Mouse (Mus musculus) embryonic facial prominence, embryonic 11.5 days (tissue): ENCODE measurements around the gene Rev3l. TPM values are rescaled to one million over a fixed set of nuclear protein-coding genes. Genes with fewer than 3 reads are reported as not detected.

Experiments used
- ATAC-seq: fragments of 200-750 bp; cut with Nextera tagmentation; replicated peaks from 2 replicates; pipeline ENCODE4 v1.8.0; 2017; ENCODE audit warnings: low read depth; ENCODE audit not compliant: insufficient number of reproducible peaks, low FRiP score, low TSS enrichment
- DNase-seq: peaks from one replicate; pipeline ENCODE4 v3.0.0-alpha.2; 2015; ENCODE audit warnings: low spot score
- H3K27ac ChIP-seq: fragments of 300-500 bp; sonication (generic); replicated peaks from 2 replicates; pipeline ENCODE4 v1.5.1; 2014; ENCODE audit warnings: mild to moderate bottlenecking, low read depth, low read length, control low read depth
- H3K27me3 ChIP-seq: fragments of 300-500 bp; sonication (generic); 2 replicates; pipeline ENCODE4 v1.6.1; 2014; ENCODE audit warnings: mild to moderate bottlenecking, low read length, moderate library complexity, mixed read lengths; ENCODE audit not compliant: control insufficient read depth, insufficient read depth
- H3K36me3 ChIP-seq: fragments of 300-500 bp; sonication (generic); replicated peaks from 2 replicates; pipeline ENCODE4 v1.6.1; 2014; ENCODE audit warnings: low read depth, mild to moderate bottlenecking, low read length, moderate library complexity, mixed read lengths; ENCODE audit not compliant: control insufficient read depth, insufficient read depth
- H3K4me1 ChIP-seq: fragments of 300-500 bp; sonication (generic); 2 replicates; pipeline ENCODE4 v1.6.1; 2014; ENCODE audit warnings: low read length, mixed read lengths; ENCODE audit not compliant: control insufficient read depth, insufficient read depth
- H3K4me2 ChIP-seq: fragments of 300-500 bp; sonication (generic); 2 replicates; pipeline ENCODE4 v1.6.1; 2014; ENCODE audit warnings: low read depth, mild to moderate bottlenecking, control low read depth, low read length, moderate library complexity
- H3K4me3 ChIP-seq: fragments of 300-500 bp; sonication (generic); 2 replicates; pipeline ENCODE4 v1.5.1; 2014; ENCODE audit warnings: low read depth, low read length, control low read depth
- H3K9ac ChIP-seq: fragments of 300-500 bp; sonication (generic); replicated peaks from 2 replicates; pipeline ENCODE4 v1.6.1; 2014; ENCODE audit warnings: mild to moderate bottlenecking, control low read depth, low read length
- H3K9me3 ChIP-seq: fragments of 300-500 bp; sonication (generic); replicated peaks from 2 replicates; pipeline ENCODE4 v1.6.1; 2016; ENCODE audit warnings: mild to moderate bottlenecking, low read length, inconsistent platforms, mixed read lengths; ENCODE audit not compliant: control insufficient read depth
- WGBS: fragments of 180-500 bp; shearing (Covaris S2); extraction: QIAGEN DNeasy Blood & Tissue Kit; methylation state at CpG from one replicate; pipeline ENCODE4 v1.1.7; 2014; 5-methylcytosine and 5-hydroxymethylcytosine counted together
- polyA plus RNA-seq: library from polyadenylated mRNA; unstranded; fragments of >200 nt; fragmentation: Nextera tagmentation; extraction: Ambion mirVana; gene quantifications from 2 replicates; pipeline ENCODE4 v1.2.1, GENCODE M21; 2014

Rev3l gene
- polyA plus RNA-seq, 1 experiment from 2014 or later, result 21.8 TPM

DNA sequence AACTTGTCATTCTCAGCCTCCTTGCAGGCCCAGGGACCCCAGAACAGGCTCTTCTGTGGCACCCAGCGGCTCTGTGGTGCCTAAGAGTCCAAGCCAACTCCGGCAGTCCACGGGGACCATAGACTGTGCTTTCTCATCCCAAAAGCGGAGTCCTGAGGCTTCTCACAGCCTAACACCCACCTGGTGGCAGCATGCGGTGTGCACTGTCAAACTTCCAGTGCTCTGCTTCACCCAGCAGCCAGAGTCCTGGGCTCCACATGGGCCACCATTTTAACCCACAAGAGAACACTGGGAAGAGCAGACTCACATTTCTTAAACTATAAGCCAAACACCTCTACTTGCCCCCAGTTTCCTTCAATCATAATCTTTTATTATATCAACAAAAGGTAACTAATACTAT lies 15.0 kb upstream of the Rev3l start:
- whole genome bisulfite sequencing, result 82% methylated on average over 5 of the region's 5 CpGs
- ATAC-seq (no peak), DNase-seq (no peak)
- Histone ChIP-seq H3K27ac (no peak overlapping the region), H3K36me3 (no peaks in the 10 kb centered on the region), H3K9ac (no peak overlapping the region), H3K4me2 (no peak overlapping the region), H3K4me3 (no peak overlapping the region), H3K9me3 (no peaks in the 10 kb centered on the region), H3K27me3 (no peaks in the 10 kb centered on the region), H3K4me1 (no peaks in the 10 kb centered on the region)

DNA sequence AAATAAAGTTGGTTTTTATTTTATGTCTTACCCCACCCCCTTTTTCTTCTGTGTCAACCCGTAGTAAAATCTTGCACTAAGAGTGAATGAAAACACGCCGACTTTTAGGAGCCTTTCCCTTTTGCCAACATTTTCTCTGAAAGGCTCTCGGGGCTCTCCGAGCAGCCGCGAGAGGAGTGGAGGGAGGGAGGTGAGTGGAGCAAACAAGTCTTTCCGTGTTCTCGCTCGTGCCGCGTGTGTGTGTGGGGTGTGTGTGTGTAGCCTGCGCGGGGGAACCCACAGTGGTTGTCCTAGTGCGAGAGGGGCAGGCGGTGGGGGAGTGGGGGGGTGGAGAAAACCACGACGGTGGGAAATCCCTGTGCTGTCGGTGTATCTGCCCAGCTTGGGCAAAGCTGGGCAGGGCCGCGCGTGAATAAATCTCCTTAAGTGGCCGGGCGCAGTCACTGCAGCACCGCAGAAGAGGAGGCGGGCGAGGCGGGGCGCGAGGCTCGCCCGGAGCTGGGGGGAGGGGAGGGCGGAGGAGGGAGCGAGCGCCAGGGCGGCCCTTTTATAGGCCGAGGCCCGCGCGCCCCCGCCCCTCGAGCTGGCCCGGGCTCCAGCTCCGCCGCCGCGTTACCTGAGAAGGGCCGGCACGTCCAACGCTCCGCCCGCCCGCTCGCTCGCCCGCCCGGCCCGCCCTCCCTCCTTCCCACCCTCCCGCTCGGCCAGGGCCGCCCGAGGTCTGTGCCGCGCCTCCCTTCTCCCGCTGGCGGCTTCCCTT lies 762 bp upstream of the Rev3l start:
- H3K4me1 ChIP-seq, result no peaks in the 10 kb centered on the region
- peak overlapping the region; percentile 51 for H3K4me2 ChIP-seq
- under 1% methylated on average over 28 of the region's 66 CpGs for WGBS
- H3K36me3 ChIP-seq, result no peaks in the 10 kb centered on the region
- ATAC-seq (peak; percentile 95), DNase-seq (peak; percentile 96)
- H3K27me3 ChIP-seq, result no peaks in the 10 kb centered on the region
- H3K9me3 ChIP-seq, result no peaks in the 10 kb centered on the region
- peak overlapping the region; percentile 98 for H3K27ac ChIP-seq
- peak overlapping the region; percentile 92 for H3K9ac ChIP-seq
- peak overlapping the region; percentile 91 for H3K4me3 ChIP-seq

GRCm38 (mm10) chr10:39732266-39733100 lies 565 bp downstream of the Rev3l start:
- peak overlapping the region; percentile 92 for H3K9ac ChIP-seq
- H3K9me3 ChIP-seq, result no peaks in the 10 kb centered on the region
- no peaks in the 10 kb centered on the region for H3K4me1 ChIP-seq
- no peaks in the 10 kb centered on the region for H3K27me3 ChIP-seq
- ATAC-seq (peak; percentile 59), DNase-seq (peak; percentile 80)
- WGBS, result under 1% methylated on average over 73 of the region's 105 CpGs
- H3K4me3 ChIP-seq, result peak overlapping the region; percentile 91
- peak overlapping the region; percentile 98 for H3K27ac ChIP-seq
- H3K4me2 ChIP-seq, result peak overlapping the region; percentile 58
- no peaks in the 10 kb centered on the region for H3K36me3 ChIP-seq

DNA sequence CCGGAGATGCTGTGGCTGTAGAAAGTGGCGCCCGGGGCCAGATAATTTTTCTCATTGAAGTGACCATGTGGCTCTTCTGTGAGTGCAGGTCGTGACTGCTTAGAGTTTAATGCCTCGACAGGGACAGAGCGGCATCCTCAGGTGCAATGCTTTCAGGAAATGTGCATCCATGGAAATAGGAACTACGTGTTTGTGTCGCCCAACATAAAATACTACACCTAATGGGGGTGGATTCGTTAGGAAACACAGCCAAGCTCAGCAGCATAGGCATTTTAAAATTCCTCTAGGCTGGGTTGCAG lies 1.1 kb downstream of the Rev3l start:
- Histone ChIP-seq H3K4me2 (peak overlapping the region; percentile 58), H3K9me3 (no peaks in the 10 kb centered on the region), H3K36me3 (no peaks in the 10 kb centered on the region), H3K4me3 (peak overlapping the region; percentile 91), H3K27ac (peak overlapping the region; percentile 98), H3K9ac (peak overlapping the region; percentile 92), H3K4me1 (no peaks in the 10 kb centered on the region), H3K27me3 (no peaks in the 10 kb centered on the region)
- ATAC-seq (no peak), DNase-seq (peak; percentile 74)
- WGBS, result 1% methylated on average over 9 of the region's 9 CpGs

- 22% methylated on average over 10 of the region's 10 CpGs for WGBS
- Histone ChIP-seq H3K4me1 (no peaks in the 10 kb centered on the region), H3K27me3 (no peaks in the 10 kb centered on the region), H3K36me3 (no peaks in the 10 kb centered on the region), H3K9ac (peak overlapping the region; percentile 92), H3K9me3 (no peaks in the 10 kb centered on the region), H3K27ac (peak overlapping the region; percentile 52), H3K4me3 (peak overlapping the region; percentile 91), H3K4me2 (peak overlapping the region; percentile 58)
- DNase-seq, result no peak
- no peak for ATAC-seq
Measured at GRCm38 (mm10) chr10:39733421-39733930, 1.6 kb downstream of the Rev3l start.

GRCm38 (mm10) chr10:39736187-39736586 lies 4.3 kb downstream of the Rev3l start:
- H3K9me3 ChIP-seq, result no peaks in the 10 kb centered on the region
- 74% methylated on average over 4 of the region's 4 CpGs for WGBS
- no peak overlapping the region for H3K27ac ChIP-seq
- no peaks in the 10 kb centered on the region for H3K27me3 ChIP-seq
- no peak overlapping the region for H3K4me3 ChIP-seq
- DNase-seq, result no peak
- H3K9ac ChIP-seq, result no peak overlapping the region
- no peak overlapping the region for H3K4me2 ChIP-seq
- no peak for ATAC-seq
- no peaks in the 10 kb centered on the region for H3K36me3 ChIP-seq
- no peaks in the 10 kb centered on the region for H3K4me1 ChIP-seq

DNA sequence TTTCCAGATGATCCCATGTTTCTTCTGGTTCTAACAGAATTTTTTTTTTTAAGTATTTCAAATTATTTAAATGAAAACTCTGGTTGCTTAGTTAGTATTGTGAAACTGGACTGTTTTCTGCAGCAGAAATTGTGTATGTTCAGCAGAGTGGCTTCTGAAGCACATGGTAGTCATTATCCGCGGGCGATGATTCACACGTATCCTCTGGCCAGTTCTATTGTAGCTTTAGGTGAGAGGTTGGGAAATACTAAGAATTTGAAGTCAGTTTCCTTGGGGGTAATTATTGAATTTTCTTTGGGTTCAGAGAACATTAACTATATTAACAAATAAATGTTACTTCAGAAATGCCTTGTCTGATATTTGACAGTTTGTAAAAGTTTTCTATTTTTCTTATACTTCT lies 10.1 kb downstream of the Rev3l start:
- no peaks in the 10 kb centered on the region for H3K4me1 ChIP-seq
- no peak overlapping the region for H3K4me3 ChIP-seq
- H3K9ac ChIP-seq, result no peak overlapping the region
- DNase-seq (peak; percentile 48), ATAC-seq (no peak)
- H3K27me3 ChIP-seq, result no peaks in the 10 kb centered on the region
- H3K27ac ChIP-seq, result no peak overlapping the region
- WGBS, result 26% methylated on average over 4 of the region's 4 CpGs
- no peak overlapping the region for H3K4me2 ChIP-seq
- no peaks in the 10 kb centered on the region for H3K9me3 ChIP-seq
- no peaks in the 10 kb centered on the region for H3K36me3 ChIP-seq

GRCm38 (mm10) chr10:39764752-39765151 lies 32.8 kb downstream of the Rev3l start:
- ATAC-seq, result no peak
- H3K9me3 ChIP-seq, result no peaks in the 10 kb centered on the region

More at GRCm38 (mm10) chr10:39764752-39765151, 32.8 kb downstream of the Rev3l start:
- H3K27me3 ChIP-seq, result no peaks in the 10 kb centered on the region
- no peak for DNase-seq
- H3K4me2 ChIP-seq, result no peak overlapping the region
- 71% methylated on average over 1 of the region's 1 CpGs for WGBS
- no peaks in the 10 kb centered on the region; the same call in 1 of the 2 replicates for H3K36me3 ChIP-seq
- no peak overlapping the region for H3K9ac ChIP-seq
- H3K4me1 ChIP-seq, result no peaks in the 10 kb centered on the region
- no peak overlapping the region for H3K4me3 ChIP-seq
- no peak overlapping the region for H3K27ac ChIP-seq
